Mouse (Mus musculus): ENCODE results near the gene Cs.
"Not testable (repeated sequence)": the region's sequence is repeated elsewhere in the genome, so short reads cannot be mapped to it uniquely, and the experiment has no call there.

Cs gene

DNA sequence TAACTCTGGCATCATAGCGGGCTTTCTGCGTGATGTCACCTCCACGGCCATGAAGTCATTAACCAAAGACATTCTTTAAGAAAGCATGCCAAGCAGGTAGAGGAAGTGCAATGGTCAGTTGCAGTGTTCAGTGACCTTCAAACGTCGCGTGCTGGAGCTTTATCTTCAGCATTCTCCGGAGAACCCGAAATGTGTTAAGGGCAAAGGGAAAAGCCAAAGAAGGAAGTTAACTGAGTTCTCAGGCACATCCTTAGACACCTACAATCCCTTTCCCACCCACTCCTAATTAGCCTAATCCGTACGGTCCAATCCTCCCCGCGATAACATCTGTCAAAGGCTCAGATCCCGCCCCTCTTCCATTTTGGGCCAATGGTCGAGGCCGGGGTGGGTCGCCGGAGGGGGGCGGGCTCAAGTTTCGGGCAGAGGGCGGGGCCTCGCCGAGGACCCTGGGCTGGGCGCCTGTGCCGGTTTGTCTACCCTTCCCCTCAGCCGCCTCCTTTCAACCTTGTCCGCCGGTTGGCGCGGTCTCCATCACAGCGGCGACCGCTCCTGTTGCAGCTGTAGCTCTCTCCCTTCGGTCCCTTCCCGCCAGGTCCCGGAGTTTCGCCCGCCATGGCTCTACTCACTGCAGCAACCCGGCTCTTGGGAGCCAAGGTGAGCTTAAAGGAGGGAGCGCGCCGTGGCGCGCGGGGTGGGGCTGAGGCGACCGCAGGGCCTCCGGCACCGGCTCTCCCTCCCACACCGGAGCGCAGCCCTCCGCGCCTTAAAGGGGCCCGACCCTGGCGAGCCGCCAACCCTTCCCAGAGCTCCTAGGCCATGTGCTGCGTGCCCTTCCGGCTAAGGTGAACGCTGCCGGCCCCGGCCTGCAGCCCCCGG, at the start of gene Cs:
Cs (plus strand) TSS at position 429 of the 876 bp plus-strand sequence.
- peak; percentile 94 to 95 for DNase-seq (ENCODE audit: low spot score in 2 of 2)

GRCm38 (mm10) chr10:128290594-128290993, 46.9 kb upstream of the Cs start:
- DNase-seq (ENCODE audit: low spot score in 2 of 2), result not testable (repeated sequence)

GRCm38 (mm10) chr10:128296370-128297090, 41.0 kb upstream of the Cs start:
- DNase-seq (ENCODE audit: low spot score in 2 of 2), result no peak

GRCm38 (mm10) chr10:128297221-128297620, 40.3 kb upstream of the Cs start:
- DNase-seq (ENCODE audit: low spot score in 2 of 2), result no peak

DNA sequence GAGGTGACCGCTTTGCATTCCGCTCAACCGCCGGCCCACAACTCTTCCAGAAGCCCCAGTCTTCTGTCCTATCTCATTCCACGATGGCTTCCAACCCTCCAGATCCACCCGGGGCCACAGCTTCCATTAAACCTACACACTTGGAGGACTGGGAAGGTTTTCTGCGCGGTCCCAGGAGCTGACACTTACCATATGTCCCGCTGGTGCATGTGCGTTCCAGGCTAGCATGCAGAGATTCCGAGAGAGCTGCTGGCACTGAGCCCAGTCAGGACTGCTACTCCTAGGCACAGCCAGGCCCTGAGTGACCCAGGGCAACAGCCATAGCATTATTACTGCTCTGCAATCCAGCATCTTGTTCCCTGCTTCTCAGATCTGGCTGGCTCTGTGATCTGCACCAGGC, 39.9 kb upstream of the Cs start:
- no peak for DNase-seq (ENCODE audit: low spot score in 2 of 2)

DNA sequence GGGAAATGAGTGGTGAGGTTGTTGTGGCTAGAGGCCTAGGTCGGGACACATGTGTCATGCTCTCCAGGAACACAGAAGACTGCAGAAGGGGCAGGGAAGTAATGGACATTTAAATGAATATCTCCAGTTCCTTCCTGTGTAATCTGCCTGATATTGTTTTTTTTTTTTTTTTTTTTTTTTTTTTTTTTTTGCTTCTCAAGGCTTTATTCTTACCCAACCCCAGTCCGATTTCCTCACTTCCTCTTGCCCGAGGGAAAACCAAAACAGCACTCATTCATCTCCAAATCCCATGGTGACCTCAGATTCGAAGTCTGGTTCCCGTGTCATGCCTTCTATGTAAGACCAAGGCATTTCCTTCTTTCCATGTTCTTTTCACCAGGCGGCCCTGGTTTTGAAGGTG, 39.3 kb upstream of the Cs start:
- no peak for DNase-seq (ENCODE audit: low spot score in 2 of 2)

DNA sequence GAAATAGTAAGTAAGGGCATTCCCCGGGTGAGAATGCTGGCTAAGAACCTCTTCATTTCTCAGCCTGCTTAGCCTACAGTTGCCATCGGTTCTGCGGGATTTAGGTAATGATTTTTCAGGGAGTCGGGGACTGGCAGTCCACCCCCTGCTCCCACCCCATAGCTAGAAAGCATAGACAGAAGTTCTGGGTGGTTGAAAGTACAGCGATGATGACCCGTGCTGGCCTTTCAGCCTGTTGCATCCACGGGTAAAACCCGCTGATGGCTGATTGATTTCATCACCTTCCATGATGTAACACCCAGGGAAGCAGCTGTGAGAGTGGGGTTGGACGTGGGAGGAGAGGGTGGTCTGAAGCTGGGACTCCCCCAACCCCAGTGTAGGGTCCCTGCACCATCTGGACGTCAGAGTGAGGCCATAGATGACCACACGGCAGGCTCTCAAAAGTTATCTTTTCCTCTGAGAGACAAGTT, 38.8 kb upstream of the Cs start, which contains the start of gene Il23a:
Il23a (minus strand) TSS at position 51 of the 470 bp plus-strand sequence.
- no peak for DNase-seq (ENCODE audit: low spot score in 2 of 2)

- DNase-seq (ENCODE audit: low spot score in 2 of 2), result no peak
Observed at GRCm38 (mm10) chr10:128302357-128302756, 35.2 kb upstream of the Cs start.

- DNase-seq (ENCODE audit: low spot score in 2 of 2), result no peak
Observed at GRCm38 (mm10) chr10:128302785-128303125, 34.8 kb upstream of the Cs start.

- peak; percentile 98 to 99 for DNase-seq (ENCODE audit: low spot score in 2 of 2)
Observed at GRCm38 (mm10) chr10:128303126-128304021, 34.2 kb upstream of the Cs start, which contains the start of gene Pan2. Gene Pan2 (plus strand): TSS chr10:128303335.

DNA sequence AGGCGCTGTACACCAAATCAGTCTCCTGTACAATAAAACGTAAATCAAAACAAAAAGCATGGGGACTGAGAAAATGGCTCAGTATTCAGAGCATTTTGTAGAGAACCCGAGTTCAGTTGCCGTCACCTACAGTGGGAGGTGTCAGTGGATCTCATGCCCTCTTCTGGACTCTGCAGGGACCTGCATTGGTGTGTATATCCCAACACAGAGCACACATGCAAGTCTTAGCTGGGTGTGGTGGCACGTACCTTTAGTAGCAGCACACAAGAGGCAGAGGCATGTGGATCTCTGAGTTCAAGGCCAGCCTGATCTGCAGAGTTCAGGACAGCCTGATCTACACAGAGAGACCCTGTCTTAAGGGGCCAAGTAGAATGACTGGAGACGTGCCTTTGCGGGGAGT, 27.9 kb upstream of the Cs start:
- DNase-seq (ENCODE audit: low spot score in 2 of 2), result no peak

- no peak for DNase-seq (ENCODE audit: low spot score in 2 of 2)
Observed at GRCm38 (mm10) chr10:128310177-128310576, 27.4 kb upstream of the Cs start.

GRCm38 (mm10) chr10:128310902-128311301, 26.6 kb upstream of the Cs start:
- DNase-seq (ENCODE audit: low spot score in 2 of 2), result no peak

GRCm38 (mm10) chr10:128315578-128315977, 22.0 kb upstream of the Cs start:
- no peak for DNase-seq (ENCODE audit: low spot score in 2 of 2)

GRCm38 (mm10) chr10:128321641-128322040, 15.9 kb upstream of the Cs start:
- no peak for DNase-seq (ENCODE audit: low spot score in 2 of 2)

GRCm38 (mm10) chr10:128322141-128323108, 15.1 kb upstream of the Cs start, which contains the start of gene Cnpy2:
Gene Cnpy2 (plus strand): TSS chr10:128322459.
- DNase-seq (ENCODE audit: low spot score in 2 of 2), result peak; percentile 82

GRCm38 (mm10) chr10:128323516-128323915, 14.0 kb upstream of the Cs start:
- DNase-seq (ENCODE audit: low spot score in 2 of 2), result no peak

DNA sequence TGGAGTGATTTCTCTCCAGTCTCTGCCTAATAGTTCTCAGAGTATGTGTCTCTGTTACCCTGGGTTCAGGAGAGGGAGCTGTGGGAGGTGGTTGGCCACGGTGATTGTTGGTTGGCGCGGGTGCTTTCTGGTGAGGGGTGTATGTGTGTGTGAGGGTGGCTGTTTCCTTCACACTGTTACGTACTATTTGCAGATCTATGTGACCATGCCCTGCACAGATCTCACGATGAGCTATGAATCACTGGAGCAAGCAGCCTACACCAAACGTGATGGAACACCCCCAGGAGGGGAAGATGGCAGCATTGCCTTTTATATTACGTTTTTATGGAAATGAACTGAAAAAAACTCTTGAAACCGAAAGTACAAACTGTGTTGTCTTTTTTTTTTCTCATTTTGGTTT, 10.7 kb upstream of the Cs start:
- DNase-seq (ENCODE audit: low spot score in 2 of 2), result no peak

GRCm38 (mm10) chr10:128327610-128328009, 9.9 kb upstream of the Cs start:
- no peak for DNase-seq (ENCODE audit: low spot score in 2 of 2)

All from spleen, postnatal 10 days (tissue).